Mouse (Mus musculus) CH12.LX (cell line): ENCODE results near the gene Acot7. TPM values are rescaled to one million over a fixed set of nuclear protein-coding genes. Genes with fewer than 3 reads are reported as not detected.

Source experiments
- DNase-seq: peaks from one replicate; pipeline ENCODE4 v3.0.0-alpha.2; 2013; ENCODE audit errors: extremely low read depth
- H3K27ac ChIP-seq: 2 replicates; pipeline ENCODE4 v1.5.1; 2012; ENCODE audit warnings: low read depth, mild to moderate bottlenecking, control low read depth, moderate library complexity; ENCODE audit not compliant: insufficient read depth
- H3K27me3 ChIP-seq: replicated peaks from 2 replicates; pipeline ENCODE3; 2012; ENCODE audit warnings: inconsistent platforms
- H3K36me3 ChIP-seq, 2 experiments: replicated peaks in 1 of 2; 2 replicates each; pipeline versions ENCODE3 to v1.6.1; 2012; ENCODE audit warnings: inconsistent platforms in 1 of 2, low read length in 1 of 2, mild to moderate bottlenecking in 1 of 2, mixed read lengths in 1 of 2, moderate library complexity in 1 of 2; ENCODE audit not compliant: control insufficient read depth in 1 of 2, insufficient read depth in 1 of 2
- H3K4me1 ChIP-seq, 2 experiments: 2 replicates each; pipeline ENCODE4 v1.6.1; 2012; ENCODE audit warnings: inconsistent platforms in 1 of 2, moderate library complexity in 1 of 2; ENCODE audit not compliant: insufficient read depth in 2 of 2, control insufficient read depth in 1 of 2
- H3K4me2 ChIP-seq: 2 replicates; pipeline ENCODE4 v1.6.1; 2012; ENCODE audit warnings: low read depth, mild to moderate bottlenecking, control low read depth; ENCODE audit not compliant: poor library complexity, insufficient read depth, severe bottlenecking
- H3K4me3 ChIP-seq, 3 experiments: fragments of 150-350 bp in 1 of 3; sonication (generic) in 1 of 3; replicated peaks in 1 of 3; 2 replicates each; pipeline versions ENCODE3 to v1.5.1; 2011 to 2012; ENCODE audit warnings: low read depth in 2 of 3, low read length in 2 of 3, mild to moderate bottlenecking in 2 of 3, moderate library complexity in 2 of 3, control low read depth in 1 of 3, improper control_type of control experiment in 1 of 3, inconsistent platforms in 1 of 3, mixed read lengths in 1 of 3; ENCODE audit not compliant: poor library complexity in 1 of 3
- H3K79me2 ChIP-seq: replicated peaks from 2 replicates; pipeline ENCODE4 v1.6.1; 2012; ENCODE audit warnings: mild to moderate bottlenecking, moderate library complexity; ENCODE audit not compliant: control insufficient read depth, poor library complexity, insufficient read depth, severe bottlenecking; ENCODE audit errors: extremely low read depth
- H3K9ac ChIP-seq: 2 replicates; pipeline ENCODE4 v1.6.1; 2012; ENCODE audit warnings: low read depth, mild to moderate bottlenecking, control low read depth, moderate library complexity; ENCODE audit not compliant: insufficient read depth
- H3K9me3 ChIP-seq: replicated peaks from 2 replicates; pipeline ENCODE3; 2012; ENCODE audit warnings: low read length, inconsistent platforms, mixed read lengths
- CHD1 ChIP-seq: IDR thresholded peaks from 2 replicates; pipeline ENCODE4 v1.6.1; 2012; ENCODE audit warnings: low read depth, low read length, improper control_type of control experiment, inconsistent platforms
- CHD2 ChIP-seq: IDR thresholded peaks from 2 replicates; pipeline ENCODE4 v1.6.1; 2011; ENCODE audit warnings: low read length, improper control_type of control experiment
- CTCF ChIP-seq, 2 experiments: IDR thresholded peaks in 1 of 2; conservative IDR thresholded peaks in 1 of 2; 2 replicates each; pipeline ENCODE4 v1.5.1; 2011 to 2012; ENCODE audit warnings: low read depth in 2 of 2, low read length in 2 of 2, improper control_type of control experiment in 1 of 2, inconsistent platforms in 1 of 2, mild to moderate bottlenecking in 1 of 2, moderate library complexity in 1 of 2
- E2F4 ChIP-seq: IDR thresholded peaks from 2 replicates; pipeline ENCODE4 v1.6.1; 2011; ENCODE audit warnings: low read depth, low read length, improper control_type of control experiment; ENCODE audit not compliant: insufficient replicate concordance
- ELF1 ChIP-seq: IDR thresholded peaks from 2 replicates; pipeline ENCODE4 v1.6.1; 2014; ENCODE audit warnings: low read depth, mild to moderate bottlenecking, inconsistent platforms, low read length, improper control_type of control experiment
- EP300 ChIP-seq: IDR thresholded peaks from 2 replicates; pipeline ENCODE4 v1.6.1; 2011; ENCODE audit warnings: low read length, improper control_type of control experiment
- ETS1 ChIP-seq: conservative IDR thresholded peaks from 2 replicates; pipeline ENCODE4 v1.6.1; 2012; ENCODE audit warnings: low read depth, mild to moderate bottlenecking, inconsistent platforms, low read length, improper control_type of control experiment, moderate library complexity
- GABPA ChIP-seq: IDR thresholded peaks from 2 replicates; pipeline ENCODE4 v1.6.1; 2012; ENCODE audit warnings: low read depth, low read length, improper control_type of control experiment, inconsistent platforms; ENCODE audit not compliant: insufficient replicate concordance
- HCFC1 ChIP-seq: IDR thresholded peaks from 2 replicates; pipeline ENCODE4 v1.6.1; 2012; ENCODE audit warnings: low read depth, mild to moderate bottlenecking, inconsistent platforms, low read length, improper control_type of control experiment
- IRF4 ChIP-seq: IDR thresholded peaks from 2 replicates; pipeline ENCODE4 v1.6.1; 2014; ENCODE audit warnings: low read depth, mild to moderate bottlenecking, inconsistent platforms, low read length, improper control_type of control experiment
- JUN ChIP-seq: IDR thresholded peaks from 2 replicates; pipeline ENCODE4 v1.6.1; 2011; ENCODE audit warnings: low read depth, mild to moderate bottlenecking, low read length, improper control_type of control experiment, moderate library complexity; ENCODE audit not compliant: insufficient read depth
- JUND ChIP-seq: conservative IDR thresholded peaks from 2 replicates; pipeline ENCODE4 v1.6.1; 2011; ENCODE audit warnings: low read depth, low read length, improper control_type of control experiment
- KAT2A ChIP-seq: IDR thresholded peaks from 2 replicates; pipeline ENCODE4 v1.6.1; 2012; ENCODE audit warnings: low read length, improper control_type of control experiment, inconsistent platforms; ENCODE audit not compliant: insufficient replicate concordance
- MAFK ChIP-seq: IDR thresholded peaks from 2 replicates; pipeline ENCODE4 v1.6.1; 2011; ENCODE audit warnings: low read length, improper control_type of control experiment; ENCODE audit not compliant: insufficient replicate concordance
- MAX ChIP-seq: IDR thresholded peaks from 2 replicates; pipeline ENCODE4 v1.6.1; 2011; ENCODE audit warnings: low read length, improper control_type of control experiment
- MAZ ChIP-seq: IDR thresholded peaks from 2 replicates; pipeline ENCODE4 v1.6.1; 2012; ENCODE audit warnings: low read depth, mild to moderate bottlenecking, inconsistent platforms, low read length, improper control_type of control experiment, moderate library complexity
- MEF2A ChIP-seq: IDR thresholded peaks from 2 replicates; pipeline ENCODE4 v1.6.1; 2014; ENCODE audit warnings: low read depth, mild to moderate bottlenecking, inconsistent platforms, low read length, improper control_type of control experiment, borderline replicate concordance
- MXI1 ChIP-seq: IDR thresholded peaks from 2 replicates; pipeline ENCODE4 v1.6.1; 2011; ENCODE audit warnings: mild to moderate bottlenecking, low read depth, low read length, improper control_type of control experiment
- MYC ChIP-seq: IDR thresholded peaks from 2 replicates; pipeline ENCODE4 v1.6.1; 2011; ENCODE audit warnings: low read depth, mild to moderate bottlenecking, improper control_type of control experiment, low read length
- NELFE ChIP-seq: IDR thresholded peaks from 2 replicates; pipeline ENCODE4 v1.6.1; 2011; ENCODE audit warnings: low read depth, low read length, improper control_type of control experiment
- PAX5 ChIP-seq: IDR thresholded peaks from 2 replicates; pipeline ENCODE4 v1.6.1; 2012; ENCODE audit warnings: low read length, inconsistent platforms, mixed read lengths
- POLR2A ChIP-seq: IDR thresholded peaks from 2 replicates; pipeline ENCODE4 v1.6.1; 2011; ENCODE audit warnings: low read depth, mild to moderate bottlenecking, improper control_type of control experiment, low read length
- POLR2AphosphoS2 ChIP-seq: IDR thresholded peaks from 2 replicates; pipeline ENCODE4 v1.6.1; 2011; ENCODE audit warnings: low read depth, low read length, improper control_type of control experiment
- RAD21 ChIP-seq: IDR thresholded peaks from 2 replicates; pipeline ENCODE4 v1.6.1; 2011; ENCODE audit warnings: low read depth, mild to moderate bottlenecking, low read length, improper control_type of control experiment, moderate library complexity
- RCOR1 ChIP-seq: conservative IDR thresholded peaks from 2 replicates; pipeline ENCODE4 v1.6.1; 2012; ENCODE audit warnings: low read depth, mild to moderate bottlenecking, inconsistent platforms, low read length, improper control_type of control experiment
- SIN3A ChIP-seq: IDR thresholded peaks from 2 replicates; pipeline ENCODE4 v1.6.1; 2012; ENCODE audit warnings: low read length, improper control_type of control experiment, inconsistent platforms
- TCF12 ChIP-seq: IDR thresholded peaks from 2 replicates; pipeline ENCODE4 v1.6.1; 2014; ENCODE audit warnings: low read depth, mild to moderate bottlenecking, inconsistent platforms, low read length, improper control_type of control experiment
- UBTF ChIP-seq: IDR thresholded peaks from 2 replicates; pipeline ENCODE4 v1.6.1; 2012; ENCODE audit warnings: low read depth, mild to moderate bottlenecking, inconsistent platforms, low read length, improper control_type of control experiment, moderate library complexity
- ZC3H11A ChIP-seq: IDR thresholded peaks from 2 replicates; pipeline ENCODE4 v1.6.1; 2012; ENCODE audit warnings: low read depth, mild to moderate bottlenecking, inconsistent platforms, low read length, improper control_type of control experiment
- ZKSCAN1 ChIP-seq: IDR thresholded peaks from 2 replicates; pipeline ENCODE4 v1.6.1; 2012; ENCODE audit warnings: low read depth, inconsistent platforms, low read length, improper control_type of control experiment, borderline replicate concordance
- dilution Hi-C: fragments of 300-500 bp; cut with MboI; formaldehyde crosslinking; loops from 2 replicates; pipeline ENCODE4 v1.14.3; 2020; ENCODE audit warnings: low sequenced_read_pairs; ENCODE audit not compliant: extremely low pct_unique_long_range_greater_than_20kb, extremely low pct_ligation_motif_present
- in situ Hi-C: fragments of 300-500 bp; cut with MboI; formaldehyde crosslinking; loops from 3 replicates; pipeline ENCODE4 v1.14.3; 2019; ENCODE audit warnings: low sequenced_read_pairs, low pct_ligation_motif_present, low pct_unique_long_range_greater_than_20kb, mixed read lengths
- polyA plus RNA-seq: library from polyadenylated mRNA; unstranded; fragments of >175 nt; gene quantifications from 2 replicates; pipeline ENCODE4 v1.2.1, GENCODE M21; 2012; ENCODE audit warnings: low read depth; ENCODE audit not compliant: insufficient read length
- total RNA-seq, 2 experiments: library from RNA; depleted of rRNA; stranded (reverse); fragments of 300-350 nt in 1 of 2; fragments of >200 nt in 1 of 2; gene quantifications; 2 replicates each; pipeline ENCODE4 v1.2.3; 2012 to 2014

The Acot7 gene
- total and polyA plus RNA-seq, 3 experiments, result 29.0 to 71.1 (median 61.6) TPM

DNA sequence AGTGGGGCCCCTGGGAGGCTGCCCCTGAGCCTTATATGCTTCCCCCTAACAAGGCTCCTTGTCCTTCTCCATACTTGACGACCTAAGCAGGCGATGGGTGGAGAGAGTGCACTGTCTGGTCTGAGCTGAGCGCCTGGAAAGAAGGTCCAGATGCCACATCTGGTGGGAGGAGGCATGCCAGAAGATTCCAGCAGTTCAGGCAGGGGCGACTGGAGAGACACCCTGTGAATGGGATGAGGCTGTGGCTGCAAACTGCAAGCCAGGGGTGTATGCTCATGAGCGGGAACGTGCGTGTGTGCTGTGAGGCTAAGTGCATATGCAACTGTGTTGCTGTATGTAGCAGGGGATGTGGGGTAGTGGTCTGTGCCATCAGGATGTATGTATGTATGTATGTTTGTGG, 94.1 kb downstream of the Acot7 start:
- H3K79me2 ChIP-seq, result no peaks in the 10 kb centered on the region

DNA sequence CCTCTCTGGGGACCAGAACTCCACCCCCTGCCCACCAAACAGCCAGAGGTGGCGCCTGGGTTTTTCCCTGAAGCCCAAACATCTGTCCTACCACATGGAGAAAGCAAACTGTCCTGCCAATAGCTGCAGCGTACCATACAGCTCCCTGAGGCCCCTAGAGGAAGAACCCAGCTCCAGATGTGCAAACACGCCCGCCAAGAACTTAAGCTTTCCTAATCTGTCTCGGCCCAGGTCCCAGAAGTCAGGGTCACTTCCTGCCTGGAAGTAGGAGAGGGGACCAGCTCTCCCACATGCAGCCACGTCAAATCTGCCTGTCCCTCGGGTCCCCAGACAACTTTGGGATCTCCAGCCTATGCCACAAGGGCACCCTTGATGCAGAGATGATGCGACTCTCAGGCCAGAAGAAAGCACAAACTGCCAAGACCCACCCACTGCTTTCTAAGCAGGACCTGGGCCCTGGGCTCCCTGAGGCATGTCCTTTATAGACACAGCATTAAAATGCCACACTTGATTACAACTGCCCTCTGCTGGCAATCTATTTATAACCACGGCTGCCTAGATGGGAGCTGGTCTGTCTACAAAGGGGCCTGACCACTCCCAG, 94.6 kb downstream of the Acot7 start:
- Histone ChIP-seq H3K9me3 (no peaks in the 10 kb centered on the region), H3K4me1 (peaks cover 45 to 60% of the 10 kb centered on the region in 2 experiments), H3K79me2 (no peaks in the 10 kb centered on the region), H3K9ac (no peak overlapping the region; the same call in 1 of the 2 replicates), H3K4me3 (peak overlapping the region in 1 of 3 experiments; percentile 46), H3K27ac (peak overlapping the region; percentile 30; the same call in 1 of the 2 replicates), H3K36me3 (peaks cover 0 to 19% of the 10 kb centered on the region in 2 experiments), H3K27me3 (no peaks in the 10 kb centered on the region), H3K4me2 (no peak overlapping the region)
- dilution Hi-C loops (no loop called here), in situ Hi-C loops (no loop called here)
- peak; percentile 71 for DNase-seq
- no peak for TF ChIP-seq CHD1
- no peak for TF ChIP-seq KAT2A
- TF ChIP-seq EP300, result peak; percentile 65
- no peak for TF ChIP-seq IRF4
- TF ChIP-seq MXI1, result peak; percentile 66
- TF ChIP-seq UBTF, result no peak
- TF ChIP-seq CHD2, result no peak
- no peak for TF ChIP-seq POLR2AphosphoS2
- no peak for TF ChIP-seq PAX5
- no peak for TF ChIP-seq POLR2A
- TF ChIP-seq SIN3A, result no peak
- no peak for TF ChIP-seq JUND
- no peak for TF ChIP-seq ELF1
- no peak for TF ChIP-seq JUN
- no peak for TF ChIP-seq GABPA
- no peak for TF ChIP-seq HCFC1
- peak; percentile 31; the same call in 1 of the 2 replicates for TF ChIP-seq RCOR1
- peak; percentile 40; the same call in 1 of the 2 replicates for TF ChIP-seq MEF2A
- TF ChIP-seq ETS1, result peak; percentile 38; the same call in 1 of the 2 replicates
- no peak for TF ChIP-seq MAZ
- no peak for TF ChIP-seq MAFK
- peak; percentile 67; the same call in 1 of the 2 replicates for TF ChIP-seq MYC
- peak; percentile 86 for TF ChIP-seq TCF12
- TF ChIP-seq CTCF (conservative IDR thresholded peaks at IDR 0.05 in 1 of 2, IDR thresholded peaks at IDR 0.05 in 1 of 2; ENCODE audit: low read depth in 2 of 2, low read length in 2 of 2), result peak in 1 of 2 experiments; percentile 16; a peak in 1 of 4 replicates
- peak; percentile 50 for TF ChIP-seq MAX
- TF ChIP-seq, all 38 proteins: peak for 9

More for the DNA sequence above, 94.1 kb downstream of the Acot7 start:
- H3K4me2 ChIP-seq, result no peak overlapping the region
- no peak overlapping the region for H3K27ac ChIP-seq
- H3K4me3 ChIP-seq, result peak overlapping the region in 1 of 3 experiments; percentile 46
- no peaks in the 10 kb centered on the region for H3K9me3 ChIP-seq
- no peaks in the 10 kb centered on the region for H3K27me3 ChIP-seq
- H3K4me1 ChIP-seq, result peaks cover 45 to 63% of the 10 kb centered on the region in 2 experiments
- no peak for DNase-seq
- no peak overlapping the region for H3K9ac ChIP-seq
- dilution Hi-C loops (no loop called here), in situ Hi-C loops (no loop called here)
- peaks cover 0 to 21% of the 10 kb centered on the region in 2 experiments for H3K36me3 ChIP-seq
- no peak for TF ChIP-seq UBTF
- TF ChIP-seq RAD21, result no peak
- TF ChIP-seq HCFC1, result no peak
- no peak for TF ChIP-seq ZC3H11A
- TF ChIP-seq CHD1, result no peak
- no peak for TF ChIP-seq PAX5
- no peak for TF ChIP-seq NELFE
- TF ChIP-seq GABPA, result no peak
- TF ChIP-seq JUN, result no peak
- no peak for TF ChIP-seq MAZ
- no peak for TF ChIP-seq E2F4
- no peak for TF ChIP-seq ZKSCAN1
- TF ChIP-seq IRF4, result no peak
